Mouse (Mus musculus) T-helper 1 cell (primary cell): ENCODE measurements around the gene Nck2.

Experiments used
- in situ Hi-C: fragments of 300-600 bp; cut with MboI, MseI; formaldehyde crosslinking; loops from one replicate; pipeline ENCODE4 v1.15.1; 2025; ENCODE audit warnings: high pct_unique_total_duplicates

The Nck2 gene

GRCm38 (mm10) chr1:43468207-43468606 lies 23.8 kb downstream of the Nck2 start:
- in situ Hi-C loops = no loop called here

DNA sequence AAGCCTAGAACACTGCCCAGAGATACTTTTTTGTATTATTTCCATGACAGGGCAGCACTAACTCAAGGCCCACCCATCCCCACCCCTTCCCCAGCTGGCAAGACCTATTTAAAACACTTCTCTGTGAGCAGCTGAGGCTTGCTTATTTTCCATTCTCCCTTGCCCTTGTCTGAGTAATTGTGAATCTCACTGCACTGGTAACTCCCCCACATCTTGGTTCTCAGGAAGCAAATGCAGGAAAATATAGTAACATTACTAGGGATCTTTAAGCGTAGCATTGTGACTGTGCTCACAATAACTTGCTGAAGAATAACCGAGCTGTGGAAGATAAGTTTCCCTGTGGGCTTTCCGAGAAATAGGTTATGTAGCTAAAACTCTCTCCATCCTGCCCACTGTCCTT lies 24.6 kb downstream of the Nck2 start:
- in situ Hi-C loops = no loop called here

GRCm38 (mm10) chr1:43470421-43471179 lies 26.2 kb downstream of the Nck2 start:
- in situ Hi-C loops = no loop called here

DNA sequence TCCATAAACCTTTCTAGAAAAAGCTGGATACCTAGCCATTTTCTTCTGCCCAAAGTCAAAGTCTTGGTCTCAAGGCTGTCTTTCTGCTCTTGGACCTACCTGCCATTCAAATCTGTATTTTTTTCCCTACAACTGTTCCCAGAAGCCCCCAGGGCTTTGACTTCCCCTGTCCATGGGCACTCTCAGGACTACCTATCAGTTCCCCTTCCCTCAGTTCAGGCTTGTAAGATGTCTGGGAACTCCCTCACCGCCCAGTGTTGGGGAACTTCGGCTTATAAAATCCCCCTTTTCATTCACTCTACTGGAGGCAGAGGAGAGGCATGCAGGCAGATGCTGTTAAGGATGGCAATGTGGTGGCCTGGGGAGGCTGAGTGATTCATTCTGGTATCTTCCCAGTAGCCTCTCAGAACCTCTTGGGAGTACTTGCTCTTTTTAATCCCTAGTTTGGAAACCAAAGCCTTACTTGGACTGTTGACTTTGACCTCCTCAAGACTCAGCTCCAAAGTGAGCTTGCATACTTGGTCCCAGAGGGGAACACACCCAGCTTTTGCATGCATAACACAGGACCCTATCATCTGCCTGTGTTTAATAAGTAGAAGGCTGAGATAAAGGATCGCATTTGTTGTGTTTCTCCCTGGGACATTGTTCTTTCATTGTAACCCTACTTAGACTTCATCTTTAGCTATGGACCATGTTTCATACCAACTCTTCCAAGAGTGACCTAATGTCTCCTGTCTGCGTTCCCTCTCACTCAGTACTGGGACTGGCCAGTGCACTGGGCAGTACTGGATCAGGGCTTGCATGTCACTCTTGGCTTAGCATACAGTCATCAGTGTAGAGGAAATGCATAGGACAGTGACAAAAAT lies 27.0 kb downstream of the Nck2 start:
- in situ Hi-C loops = no loop called here

- in situ Hi-C loops = no loop called here
Observed at GRCm38 (mm10) chr1:43472046-43472649, 27.8 kb downstream of the Nck2 start.

GRCm38 (mm10) chr1:43473734-43474534 lies 29.6 kb downstream of the Nck2 start:
- in situ Hi-C loops = no loop called here

GRCm38 (mm10) chr1:43474535-43475409 lies 30.4 kb downstream of the Nck2 start:
- in situ Hi-C loops = loop anchor here (25.0 kb wide), 1 partner anchor 1387 kb away; no protein-coding TSS in a partner anchor

DNA sequence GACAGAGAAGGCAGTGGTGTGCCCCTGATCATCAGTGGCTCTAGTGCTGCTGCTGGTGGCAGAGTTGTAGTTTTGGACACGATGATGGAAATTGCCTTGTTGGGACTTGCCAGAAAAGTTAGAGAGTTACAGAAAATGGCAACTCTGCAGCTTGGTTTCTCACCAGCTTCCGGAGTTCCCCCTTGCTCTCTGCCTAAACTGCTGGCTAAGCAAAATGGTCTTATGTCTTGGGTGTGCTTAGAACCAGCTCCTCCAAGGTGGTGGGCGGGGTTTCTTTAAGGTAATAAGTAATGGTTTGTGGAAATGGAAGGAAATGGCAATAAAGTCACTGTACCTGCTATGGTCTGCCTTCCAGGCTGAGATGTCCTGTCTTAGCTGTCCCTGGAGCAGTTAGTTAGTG lies 33.6 kb downstream of the Nck2 start:
- in situ Hi-C loops = loop anchor here (25.0 kb wide), 1 partner anchor 1391 kb away; no protein-coding TSS in a partner anchor

DNA sequence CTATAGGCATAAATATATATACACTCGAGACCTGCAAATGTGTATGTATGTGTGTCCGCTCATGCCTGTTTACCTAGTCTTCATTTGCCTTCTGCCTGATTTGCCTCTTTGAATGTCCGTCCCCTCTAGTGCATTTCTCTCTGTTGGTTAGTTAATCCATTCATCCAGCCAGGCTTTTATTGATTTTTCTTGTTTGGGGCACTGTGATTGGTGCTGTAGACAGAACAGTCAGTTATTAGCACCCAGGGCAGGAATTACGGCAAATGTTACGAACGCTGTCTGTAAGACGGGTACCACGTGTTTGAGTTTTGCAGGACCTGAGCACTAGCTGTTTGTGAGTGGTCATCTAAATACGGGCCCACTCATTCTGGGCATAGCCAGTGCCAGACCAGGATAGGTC lies 40.8 kb downstream of the Nck2 start:
- in situ Hi-C loops = loop anchor here (25.0 kb wide), 1 partner anchor 1398 kb away; no protein-coding TSS in a partner anchor

- in situ Hi-C loops = loop anchor here (25.0 kb wide), 1 partner anchor 1399 kb away; no protein-coding TSS in a partner anchor
Observed at GRCm38 (mm10) chr1:43486500-43486899, 42.1 kb downstream of the Nck2 start.

GRCm38 (mm10) chr1:43486956-43487722 lies 42.8 kb downstream of the Nck2 start:
- in situ Hi-C loops = loop anchor here (25.0 kb wide), 1 partner anchor 1400 kb away; no protein-coding TSS in a partner anchor

- in situ Hi-C loops = loop anchor here (25.0 kb wide), 1 partner anchor 1402 kb away; no protein-coding TSS in a partner anchor
Observed at GRCm38 (mm10) chr1:43489311-43489710, 44.9 kb downstream of the Nck2 start.

DNA sequence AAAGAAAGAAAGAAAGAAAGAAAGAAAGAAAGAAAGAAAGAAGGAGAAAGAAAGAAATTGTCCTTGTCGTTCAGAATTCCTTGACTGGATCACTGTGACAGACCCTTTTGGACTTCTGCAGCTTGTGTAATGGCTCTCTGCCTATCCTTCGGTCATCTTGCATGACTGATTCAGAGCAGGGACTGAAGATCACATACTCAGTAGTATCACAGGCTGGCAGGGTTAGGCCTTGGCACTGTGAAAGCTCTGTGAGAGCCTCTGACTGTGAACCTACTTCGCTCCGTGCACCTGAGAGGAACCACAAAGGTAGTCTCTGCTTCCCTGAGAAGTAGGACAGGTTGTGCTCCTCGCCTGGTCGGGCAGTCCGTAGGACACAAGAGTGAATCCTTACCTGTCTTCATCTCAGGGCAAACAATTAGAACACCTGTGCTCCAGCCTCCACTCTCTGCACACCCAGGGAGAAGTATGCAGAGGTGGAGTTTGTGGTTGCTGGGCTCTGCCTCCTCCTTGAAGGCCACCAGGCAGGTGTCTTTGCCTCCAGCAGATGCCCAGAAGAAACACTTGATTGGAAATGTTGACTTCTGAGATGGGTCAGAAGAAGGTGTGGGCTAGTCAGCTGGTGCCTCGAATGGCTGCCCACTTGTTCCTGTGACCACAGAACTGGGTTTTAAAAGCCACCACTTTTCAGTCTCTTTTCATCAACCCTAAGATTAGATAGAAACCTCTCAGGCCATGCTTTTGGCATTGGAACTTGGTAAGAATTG lies 47.3 kb downstream of the Nck2 start:
- in situ Hi-C loops = loop anchor here (25.0 kb wide), 1 partner anchor 1404 kb away; no protein-coding TSS in a partner anchor

DNA sequence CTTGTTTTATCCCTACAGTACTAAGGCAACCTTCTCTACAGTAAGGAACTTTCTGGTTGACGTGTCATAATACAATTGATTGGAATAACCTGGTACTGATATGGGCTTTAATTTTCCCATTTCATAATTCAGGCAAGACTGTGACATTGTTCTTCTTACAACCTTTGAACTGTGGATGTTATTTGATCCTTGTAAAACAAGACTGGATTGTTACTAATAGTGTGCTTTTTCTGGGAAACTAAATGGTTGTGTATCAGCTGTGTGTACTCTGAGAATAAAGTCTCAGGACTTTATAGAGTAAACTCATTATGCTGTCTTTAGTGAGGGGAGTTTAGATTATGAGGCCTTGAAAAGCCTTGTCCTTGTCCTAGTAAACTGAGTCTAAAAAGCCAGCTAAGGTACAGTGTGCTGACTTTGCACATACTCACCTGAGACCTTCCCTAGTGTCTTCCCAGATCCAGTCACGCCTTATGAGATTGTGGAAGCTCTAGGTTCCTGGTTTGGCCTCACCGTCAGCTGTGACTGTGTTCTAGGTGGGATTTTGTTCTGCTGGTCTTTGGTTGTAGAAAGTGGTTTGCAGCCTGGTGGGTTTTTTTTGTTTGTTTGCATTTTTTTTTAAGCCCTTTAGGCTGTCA lies 48.5 kb downstream of the Nck2 start:
- in situ Hi-C loops = loop anchor here (25.0 kb wide), 1 partner anchor 1406 kb away; no protein-coding TSS in a partner anchor

DNA sequence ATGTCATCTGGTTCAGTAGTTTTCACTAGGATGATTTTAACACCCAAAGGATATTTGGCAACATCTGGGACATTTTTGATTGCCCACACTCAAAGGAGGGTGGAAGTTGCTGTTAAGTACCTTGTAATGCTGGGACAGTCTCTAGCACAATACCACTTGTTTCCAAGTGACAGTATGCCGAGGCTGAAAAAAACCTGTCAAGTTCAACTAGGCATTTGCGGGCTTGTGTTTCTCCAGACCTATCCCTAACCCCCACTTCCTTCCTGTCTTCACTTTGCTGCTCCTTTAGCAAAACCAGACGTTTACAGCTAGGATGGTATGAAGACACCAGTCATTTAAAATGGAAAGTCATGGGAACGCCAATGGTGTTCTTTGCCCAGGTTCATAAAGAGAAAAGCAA lies 51.7 kb downstream of the Nck2 start:
- in situ Hi-C loops = loop anchor here (25.0 kb wide), 1 partner anchor 1409 kb away; no protein-coding TSS in a partner anchor

GRCm38 (mm10) chr1:43496993-43497392 lies 52.6 kb downstream of the Nck2 start:
- in situ Hi-C loops = loop anchor here (25.0 kb wide), 1 partner anchor 1410 kb away; no protein-coding TSS in a partner anchor

GRCm38 (mm10) chr1:43497951-43498350 lies 53.6 kb downstream of the Nck2 start:
- in situ Hi-C loops = loop anchor here (25.0 kb wide), 1 partner anchor 1411 kb away; no protein-coding TSS in a partner anchor

GRCm38 (mm10) chr1:43500121-43500520 lies 55.7 kb downstream of the Nck2 start:
- in situ Hi-C loops = no loop called here
